Mouse (Mus musculus) bone marrow, adult 2 months (tissue): ENCODE results near the gene Mlx. TPM values are rescaled to one million over a fixed set of nuclear protein-coding genes. Genes with fewer than 3 reads are reported as not detected.
A peak's percentile ranks its signal among the peaks of the same experiment; 100 is the strongest.

ENCODE experiments used
- H3K27ac ChIP-seq: fragments of 200-500 bp; 2 replicates; pipeline ENCODE4 v1.5.1; 2012; ENCODE audit warnings: low read depth, mild to moderate bottlenecking, control low read depth, inconsistent platforms, low read length; ENCODE audit not compliant: control insufficient read depth, poor library complexity, insufficient read depth
- H3K4me1 ChIP-seq: fragments of 200-500 bp; 2 replicates; pipeline ENCODE4 v1.6.1; 2011; ENCODE audit warnings: low read length; ENCODE audit not compliant: control insufficient read depth, insufficient read depth
- H3K4me3 ChIP-seq: fragments of 200-500 bp; replicated peaks from 2 replicates; pipeline ENCODE3; 2011; ENCODE audit warnings: mild to moderate bottlenecking, low read depth, low read length, control low read depth; ENCODE audit not compliant: control insufficient read depth
- CTCF ChIP-seq: fragments of 200-500 bp; IDR thresholded peaks from 2 replicates; pipeline ENCODE4 v1.5.1; 2011; ENCODE audit warnings: low read length, control low read depth; ENCODE audit not compliant: control insufficient read depth, insufficient read depth
- POLR2A ChIP-seq: fragments of 200-500 bp; IDR thresholded peaks from 2 replicates; pipeline ENCODE4 v1.6.1; 2011; ENCODE audit warnings: low read depth, mild to moderate bottlenecking, control low read depth, low read length, borderline replicate concordance; ENCODE audit not compliant: control insufficient read depth
- WGBS: fragments of 180-500 bp; shearing (Covaris S2); methylation state at CpG from one replicate; pipeline ENCODE4 v1.1.7; 2018; 5-methylcytosine and 5-hydroxymethylcytosine counted together
- polyA plus RNA-seq: library from polyadenylated mRNA; stranded (reverse); fragments of >200 nt; gene quantifications from 2 replicates; pipeline ENCODE4 v1.2.4, GENCODE M21; 2011; ENCODE audit warnings: low replicate concordance; ENCODE audit not compliant: missing spikeins, insufficient read depth, insufficient read length

The Mlx gene
- polyA plus RNA-seq: 15.3 and 23.6 TPM in 2 replicates

DNA sequence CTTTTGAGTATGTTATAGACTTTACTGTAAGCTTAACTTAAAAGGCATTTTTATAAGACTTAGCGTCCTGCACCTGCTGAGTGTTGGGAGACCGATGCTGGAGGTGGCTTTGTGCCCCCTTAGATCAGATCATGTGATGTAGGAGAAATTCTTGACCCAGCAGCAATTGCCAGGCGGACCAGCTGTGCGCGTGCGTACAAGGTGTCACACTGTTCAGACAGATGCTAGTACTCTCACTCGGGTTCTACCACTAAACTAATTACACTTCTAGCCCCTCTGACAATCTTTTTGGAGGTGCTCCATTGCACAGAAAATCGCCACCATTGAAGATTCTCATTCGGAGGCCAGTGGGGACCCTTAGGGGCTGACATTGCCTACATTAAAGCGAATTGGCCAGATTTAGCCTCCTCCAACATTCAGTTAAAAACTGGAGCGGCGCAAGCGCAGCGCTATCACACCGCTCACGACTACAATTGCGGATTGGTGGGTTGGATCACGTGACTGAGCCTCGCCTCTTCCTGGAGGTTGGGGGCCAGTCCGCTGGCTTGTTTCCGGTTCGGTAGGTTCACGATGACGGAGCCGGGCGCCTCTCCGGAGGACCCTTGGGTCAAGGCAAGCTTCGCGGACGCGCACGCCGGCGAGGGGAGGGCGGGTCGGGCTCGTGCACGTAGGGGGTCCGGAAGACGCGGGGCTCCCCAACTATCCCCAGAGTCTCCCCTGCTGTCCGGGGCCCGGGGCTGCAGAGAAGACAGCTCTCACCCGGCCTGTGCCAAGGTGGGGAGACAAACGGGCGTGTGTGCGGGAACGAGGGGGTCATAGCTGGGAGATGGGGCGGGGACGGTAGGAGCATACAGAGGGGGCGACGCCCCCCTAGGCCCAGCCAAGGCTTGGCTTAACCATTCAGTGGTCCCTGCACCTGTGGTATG is at the start of gene Mlx:
Mlx (plus strand) TSS at position 522 of the 926 bp plus-strand sequence.
- peak within 1 kb of the TSS; percentile 67 for H3K27ac ChIP-seq
- peaks cover 8% of the 10 kb centered on the region; the same call in 1 of the 2 replicates for H3K4me1 ChIP-seq
- peak within 1 kb of the TSS; percentile 73 for H3K4me3 ChIP-seq
- TF ChIP-seq CTCF: no peak
- peak; percentile 71 for TF ChIP-seq POLR2A
- WGBS: 2% methylated on average over 52 of the region's 52 CpGs

DNA sequence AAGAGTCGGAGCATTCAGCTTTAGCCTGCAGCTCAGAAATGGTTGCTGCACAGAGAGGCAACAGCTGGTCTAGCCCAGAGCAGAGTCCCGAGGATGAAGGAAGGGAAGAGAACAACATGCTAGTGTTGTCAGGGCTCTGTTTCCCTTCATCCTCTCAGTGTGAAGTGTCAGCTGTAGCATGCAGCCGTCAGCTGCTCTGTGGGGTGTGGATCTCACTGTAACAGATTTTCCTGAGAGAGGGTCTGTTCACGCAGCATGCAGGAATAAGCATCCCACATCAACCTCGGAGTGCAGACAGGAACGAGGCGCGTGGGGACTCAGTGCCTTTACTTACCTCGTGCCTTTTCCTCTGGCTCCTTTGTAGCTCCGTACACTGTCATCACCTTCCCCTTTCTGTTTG is 49.3 kb upstream of the Mlx start:
- Histone ChIP-seq H3K4me1 (no peaks in the 10 kb centered on the region), H3K4me3 (no peak overlapping the region), H3K27ac (no peak overlapping the region)
- TF ChIP-seq CTCF: no peak
- no peak for TF ChIP-seq POLR2A
- WGBS: 94% methylated on average over 10 of the region's 10 CpGs

DNA sequence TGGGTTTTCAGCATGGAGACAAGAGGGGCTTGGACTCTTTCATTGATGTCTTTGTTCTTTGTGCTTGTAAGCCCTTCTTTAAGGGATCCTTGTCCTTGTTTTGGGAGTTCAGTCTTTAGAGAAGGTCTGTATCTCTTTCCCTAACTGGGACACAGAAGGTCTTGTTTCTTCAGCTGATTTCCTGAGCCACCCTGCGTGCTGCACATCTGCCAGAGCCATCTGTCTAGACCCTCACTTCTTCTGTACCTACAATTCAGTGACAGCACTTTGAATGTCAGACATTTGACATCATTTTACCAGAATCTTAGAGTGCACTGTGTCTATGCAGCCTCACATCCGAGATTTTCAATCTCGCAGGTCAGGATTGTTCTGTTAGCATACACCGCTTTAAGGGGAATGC is 41.3 kb upstream of the Mlx start:
- WGBS: 90% methylated on average over 4 of the region's 4 CpGs
- Histone ChIP-seq H3K27ac (no peak overlapping the region), H3K4me1 (peaks cover under 1% of the 10 kb centered on the region; the same call in 1 of the 2 replicates), H3K4me3 (no peak overlapping the region)
- TF ChIP-seq POLR2A (no peak), CTCF (no peak)

DNA sequence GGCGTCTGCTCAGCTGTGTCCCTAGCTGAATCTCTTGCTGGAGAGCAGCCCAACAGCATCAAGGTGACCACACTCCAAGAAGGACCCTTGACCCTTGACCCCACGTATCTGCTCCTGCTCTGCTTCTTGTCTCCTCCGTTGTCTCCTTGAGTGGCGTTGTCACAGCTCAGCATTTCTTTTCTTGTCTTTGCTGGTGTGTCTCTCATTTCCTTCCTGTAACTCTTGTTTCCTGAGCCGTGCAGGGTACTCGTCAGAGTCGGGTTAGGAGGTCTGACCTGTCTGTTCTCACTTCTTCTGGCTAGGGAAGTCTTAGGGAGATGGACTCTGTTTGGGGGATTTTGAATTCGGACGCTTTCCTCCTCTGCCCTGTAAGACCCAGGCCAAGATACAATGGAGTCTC is 40.6 kb upstream of the Mlx start:
- Histone ChIP-seq H3K27ac (no peak overlapping the region), H3K4me3 (no peak overlapping the region), H3K4me1 (peaks cover 3% of the 10 kb centered on the region; the same call in 1 of the 2 replicates)
- 25% methylated on average over 9 of the region's 9 CpGs for WGBS
- TF ChIP-seq POLR2A (no peak), CTCF (no peak)

DNA sequence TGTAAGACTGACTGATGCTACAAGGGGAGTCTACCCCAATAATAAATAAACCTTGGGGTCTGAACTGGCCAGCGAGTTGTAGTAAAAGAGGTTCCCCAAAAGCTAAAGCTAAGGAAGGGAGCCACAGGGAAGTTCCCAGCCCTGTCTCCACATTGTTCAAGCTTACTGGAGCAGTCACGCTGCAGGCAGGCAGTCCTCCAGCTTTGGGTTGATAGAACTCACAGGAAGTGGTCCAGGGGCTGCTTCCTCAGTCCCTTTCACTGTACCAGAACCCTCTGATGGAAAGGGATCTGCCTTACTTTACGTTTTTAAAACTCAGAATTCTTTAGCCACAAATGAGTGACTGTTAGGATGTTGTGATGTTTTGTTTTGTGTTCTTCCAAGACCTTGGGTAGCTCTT is 39.6 kb upstream of the Mlx start:
- H3K4me3 ChIP-seq: no peak overlapping the region
- WGBS: 48% methylated on average over 3 of the region's 3 CpGs
- TF ChIP-seq CTCF (no peak), POLR2A (no peak)
- peaks cover 4% of the 10 kb centered on the region; the same call in 1 of the 2 replicates for H3K4me1 ChIP-seq
- H3K27ac ChIP-seq: no peak overlapping the region

DNA sequence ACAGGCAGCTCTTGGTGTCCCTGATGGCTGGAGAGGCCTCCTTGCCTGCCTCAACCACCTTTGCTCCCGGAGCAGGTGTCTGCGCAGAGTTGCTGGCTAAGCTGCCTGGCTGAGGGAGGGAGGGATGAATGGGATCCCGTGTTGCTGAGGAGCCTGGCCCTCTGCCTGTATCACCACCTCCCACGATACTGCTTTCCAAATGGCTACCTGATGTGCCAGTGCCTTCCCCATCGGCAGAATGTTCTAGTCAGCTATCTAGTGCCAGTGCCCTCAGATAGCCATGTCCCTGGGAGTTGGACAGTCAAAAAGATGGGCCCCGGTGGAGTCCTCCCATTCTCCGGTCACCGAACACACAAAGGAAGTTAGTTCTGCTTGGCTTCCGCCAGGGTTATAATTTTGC is 36.7 kb upstream of the Mlx start:
- no peak overlapping the region for H3K27ac ChIP-seq
- no peak for TF ChIP-seq POLR2A
- no peak for TF ChIP-seq CTCF
- WGBS: 90% methylated on average over 9 of the region's 9 CpGs
- H3K4me1 ChIP-seq: peaks cover 4% of the 10 kb centered on the region
- no peak overlapping the region for H3K4me3 ChIP-seq

DNA sequence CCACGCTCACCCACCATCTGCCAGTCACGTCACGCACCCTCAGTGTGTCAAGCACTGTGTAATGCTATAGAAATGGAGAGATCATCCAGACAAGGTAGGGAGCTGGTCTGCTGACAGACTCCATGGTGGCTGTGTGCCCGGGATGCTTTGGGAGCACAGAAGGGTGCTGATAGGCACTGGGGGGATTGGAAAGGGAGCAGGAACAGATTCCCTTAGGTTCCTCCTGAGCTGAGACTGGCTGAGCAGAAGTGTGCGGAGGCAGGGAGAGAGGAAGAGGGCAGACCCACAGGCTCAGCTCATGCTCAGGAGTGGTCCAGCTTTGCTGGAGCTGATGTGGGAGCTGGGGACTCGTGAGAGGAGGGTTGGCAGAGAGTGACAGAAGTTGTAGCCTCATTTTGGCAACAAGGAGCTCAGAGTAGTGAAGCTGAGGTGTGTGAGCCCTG is 36.0 kb upstream of the Mlx start:
- WGBS: 90% methylated on average over 6 of the region's 6 CpGs
- Histone ChIP-seq H3K4me1 (peaks cover 4% of the 10 kb centered on the region), H3K4me3 (no peak overlapping the region), H3K27ac (peak overlapping the region; percentile 32; the same call in 1 of the 2 replicates)
- TF ChIP-seq POLR2A (no peak), CTCF (no peak)

DNA sequence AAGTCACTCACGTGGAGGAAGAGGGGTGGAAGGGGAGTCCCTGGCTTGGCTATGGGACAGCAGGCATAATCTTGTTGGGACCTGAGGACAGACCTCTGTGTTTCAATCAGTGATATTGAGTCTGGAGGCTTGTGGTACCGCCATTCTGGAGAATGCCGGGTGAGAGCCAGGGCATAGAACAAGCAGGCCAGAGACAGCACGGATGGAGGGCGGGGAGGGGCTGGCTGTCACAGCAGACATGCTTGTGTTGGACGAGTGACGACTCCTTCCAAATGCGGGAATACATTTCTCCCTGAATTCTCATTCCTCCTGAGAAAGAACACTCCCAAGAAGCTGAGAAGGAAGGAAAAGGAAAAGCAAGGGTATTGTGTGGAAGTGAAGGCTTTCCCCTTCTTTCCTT is 35.5 kb upstream of the Mlx start:
- no peak overlapping the region for H3K4me3 ChIP-seq
- TF ChIP-seq POLR2A (no peak), CTCF (no peak)
- no peak overlapping the region; the same call in 1 of the 2 replicates for H3K27ac ChIP-seq
- WGBS: 87% methylated on average over 8 of the region's 8 CpGs
- H3K4me1 ChIP-seq: peaks cover 4% of the 10 kb centered on the region
